Mouse (Mus musculus) ES-Bruce4 (cell line): ENCODE measurements at regions not wholly inside any gene's neighbourhood (a gene's known extent, or its start where the extent isn't known, plus 50 kb on each side); places are given as distances from the start of the nearest gene placed in this dataset.

Experiments used
- H3K27ac ChIP-seq: 2 replicates; pipeline ENCODE4 v1.5.1; 2012; ENCODE audit warnings: low read length, inconsistent platforms; ENCODE audit not compliant: insufficient read depth
- H3K27me3 ChIP-seq: 2 replicates; pipeline ENCODE4 v1.6.1; 2012; ENCODE audit warnings: mild to moderate bottlenecking, low read length, inconsistent platforms; ENCODE audit not compliant: control insufficient read depth, poor library complexity, insufficient read depth, severe bottlenecking
- H3K36me3 ChIP-seq: 2 replicates; pipeline ENCODE4 v1.6.1; 2012; ENCODE audit warnings: inconsistent platforms, mild to moderate bottlenecking, low read length, moderate library complexity; ENCODE audit not compliant: control insufficient read depth, poor library complexity, insufficient read depth, severe bottlenecking
- H3K4me1 ChIP-seq: one replicate; pipeline ENCODE4 v1.8.1; 2011; ENCODE audit warnings: low read length; ENCODE audit not compliant: control insufficient read depth, insufficient read depth
- H3K4me3 ChIP-seq: 2 replicates; pipeline ENCODE4 v1.5.1; 2011; ENCODE audit warnings: low read depth, mild to moderate bottlenecking, low read length
- H3K9ac ChIP-seq: 2 replicates; pipeline ENCODE4 v1.6.1; 2012; ENCODE audit warnings: low read depth, mild to moderate bottlenecking, inconsistent platforms; ENCODE audit not compliant: poor library complexity, severe bottlenecking
- H3K9me3 ChIP-seq: replicated peaks from 2 replicates; pipeline ENCODE4 v1.6.1; 2012; ENCODE audit warnings: mild to moderate bottlenecking, low read length, inconsistent platforms; ENCODE audit not compliant: control insufficient read depth, poor library complexity, insufficient read depth, severe bottlenecking
- CTCF ChIP-seq: IDR thresholded peaks from one replicate; pipeline ENCODE4 v1.8.1; 2011; ENCODE audit warnings: low read depth, low read length
- EP300 ChIP-seq: IDR thresholded peaks from 2 replicates; pipeline ENCODE4 v1.6.1; 2011; ENCODE audit warnings: low read depth, low read length; ENCODE audit not compliant: insufficient read depth
- POLR2A ChIP-seq: IDR thresholded peaks from one replicate; pipeline ENCODE4 v1.8.1; 2011; ENCODE audit warnings: low read length; ENCODE audit not compliant: insufficient read depth

DNA sequence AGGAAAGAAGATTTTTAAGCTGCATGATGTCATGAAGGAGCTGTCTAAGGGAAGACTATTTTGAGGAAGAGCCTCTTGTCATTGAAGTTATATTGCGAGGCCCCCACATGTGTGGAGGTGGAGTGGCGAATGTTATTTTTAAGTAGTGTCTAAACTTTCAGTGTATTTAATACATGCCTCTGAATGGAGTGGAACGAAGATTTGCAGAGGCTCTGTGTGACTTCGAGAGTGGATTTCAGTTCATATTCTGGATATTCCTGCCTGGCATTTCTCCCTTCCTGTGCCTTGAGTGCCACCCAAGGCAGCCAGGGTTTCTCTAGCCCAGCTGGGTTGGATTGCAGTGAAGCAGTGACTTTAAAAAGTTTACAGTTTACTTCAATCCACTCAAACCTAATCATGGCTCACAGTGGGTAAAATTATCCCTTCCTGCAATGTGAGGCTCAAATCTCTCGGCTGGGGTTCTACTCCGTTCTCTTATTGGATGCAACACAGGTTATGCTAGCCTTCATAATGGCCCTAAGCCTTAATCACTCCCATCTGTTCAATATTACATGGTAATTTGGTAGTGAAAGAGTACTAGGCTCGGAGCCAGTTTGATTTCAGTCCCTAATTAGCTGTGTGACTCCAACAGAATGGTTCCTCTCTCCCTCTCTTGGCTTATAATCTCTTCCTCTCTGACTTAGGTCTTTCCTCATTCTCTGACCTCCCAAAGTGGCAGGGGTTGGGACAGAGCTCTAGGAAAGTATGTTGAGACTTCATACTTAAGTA, 138.1 kb upstream of the Pik3r1 start:
- Histone ChIP-seq H3K9ac (no peak overlapping the region), H3K36me3 (no peaks in the 10 kb centered on the region), H3K9me3 (no peaks in the 10 kb centered on the region), H3K4me3 (no peak overlapping the region), H3K4me1 (no peaks in the 10 kb centered on the region), H3K27me3 (no peaks in the 10 kb centered on the region), H3K27ac (no peak overlapping the region)
- TF ChIP-seq POLR2A = no peak

DNA sequence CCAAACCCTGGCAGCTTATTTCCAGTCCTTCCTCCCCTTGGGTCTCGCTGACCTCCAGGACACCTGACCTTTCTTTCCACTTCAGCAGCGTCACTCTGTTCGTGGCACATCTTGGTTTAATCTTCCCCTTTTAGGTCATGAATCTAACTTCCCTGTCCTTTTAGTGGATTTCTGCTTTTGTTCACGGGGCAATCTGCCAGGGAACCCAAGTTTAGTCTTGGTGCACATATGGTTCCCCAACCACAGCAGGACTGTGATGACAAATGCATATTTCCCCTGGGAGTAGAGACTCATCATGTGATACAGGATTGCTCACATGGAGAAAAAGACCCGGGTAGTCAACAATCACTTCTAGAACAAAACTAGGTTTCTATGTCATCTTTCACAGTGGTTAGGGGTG, 141.0 kb upstream of the Pik3r1 start:
- H3K4me1 ChIP-seq = no peaks in the 10 kb centered on the region

DNA sequence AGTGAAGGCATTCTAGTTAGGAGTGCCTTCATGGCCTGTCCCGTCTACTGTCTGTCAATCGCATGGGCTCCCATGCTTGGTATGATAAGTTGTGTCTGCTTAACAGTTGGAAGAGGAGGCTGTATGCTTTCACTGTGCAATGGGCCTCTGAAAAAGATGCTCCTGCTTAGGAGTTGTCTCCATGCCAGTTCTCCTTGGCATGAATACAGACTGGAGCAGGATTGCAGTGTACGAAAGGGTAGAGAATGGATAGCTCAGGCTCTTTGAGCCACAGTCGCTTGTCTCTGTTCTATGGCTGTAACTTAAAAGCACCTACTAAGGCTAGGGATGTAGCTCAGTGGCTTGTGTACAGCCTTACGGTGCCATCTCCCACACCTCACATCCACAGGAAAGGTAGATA, 142.7 kb upstream of the Pik3r1 start:
- Histone ChIP-seq H3K36me3 (no peaks in the 10 kb centered on the region), H3K27me3 (no peaks in the 10 kb centered on the region), H3K27ac (no peak overlapping the region), H3K9ac (no peak overlapping the region), H3K4me3 (no peak overlapping the region), H3K4me1 (no peaks in the 10 kb centered on the region), H3K9me3 (no peaks in the 10 kb centered on the region)
- TF ChIP-seq POLR2A (no peak), EP300 (no peak), CTCF (no peak)

More for the DNA sequence above, 141.0 kb upstream of the Pik3r1 start:
- Histone ChIP-seq H3K4me3 (no peak overlapping the region), H3K27me3 (no peaks in the 10 kb centered on the region), H3K9me3 (no peaks in the 10 kb centered on the region), H3K36me3 (no peaks in the 10 kb centered on the region), H3K9ac (no peak overlapping the region), H3K27ac (no peak overlapping the region)
- TF ChIP-seq POLR2A (no peak), CTCF (no peak), EP300 (no peak)

- Histone ChIP-seq H3K36me3 (no peaks in the 10 kb centered on the region), H3K27me3 (no peaks in the 10 kb centered on the region; the same call in 1 of the 2 replicates), H3K4me1 (no peaks in the 10 kb centered on the region), H3K9me3 (no peaks in the 10 kb centered on the region), H3K4me3 (no peak overlapping the region), H3K9ac (no peak overlapping the region), H3K27ac (no peak overlapping the region)
- no peak for TF ChIP-seq EP300
- no peak for TF ChIP-seq CTCF
- TF ChIP-seq POLR2A = no peak
Observed at GRCm38 (mm10) chr13:101914132-101914531, 146.1 kb upstream of the Pik3r1 start.

DNA sequence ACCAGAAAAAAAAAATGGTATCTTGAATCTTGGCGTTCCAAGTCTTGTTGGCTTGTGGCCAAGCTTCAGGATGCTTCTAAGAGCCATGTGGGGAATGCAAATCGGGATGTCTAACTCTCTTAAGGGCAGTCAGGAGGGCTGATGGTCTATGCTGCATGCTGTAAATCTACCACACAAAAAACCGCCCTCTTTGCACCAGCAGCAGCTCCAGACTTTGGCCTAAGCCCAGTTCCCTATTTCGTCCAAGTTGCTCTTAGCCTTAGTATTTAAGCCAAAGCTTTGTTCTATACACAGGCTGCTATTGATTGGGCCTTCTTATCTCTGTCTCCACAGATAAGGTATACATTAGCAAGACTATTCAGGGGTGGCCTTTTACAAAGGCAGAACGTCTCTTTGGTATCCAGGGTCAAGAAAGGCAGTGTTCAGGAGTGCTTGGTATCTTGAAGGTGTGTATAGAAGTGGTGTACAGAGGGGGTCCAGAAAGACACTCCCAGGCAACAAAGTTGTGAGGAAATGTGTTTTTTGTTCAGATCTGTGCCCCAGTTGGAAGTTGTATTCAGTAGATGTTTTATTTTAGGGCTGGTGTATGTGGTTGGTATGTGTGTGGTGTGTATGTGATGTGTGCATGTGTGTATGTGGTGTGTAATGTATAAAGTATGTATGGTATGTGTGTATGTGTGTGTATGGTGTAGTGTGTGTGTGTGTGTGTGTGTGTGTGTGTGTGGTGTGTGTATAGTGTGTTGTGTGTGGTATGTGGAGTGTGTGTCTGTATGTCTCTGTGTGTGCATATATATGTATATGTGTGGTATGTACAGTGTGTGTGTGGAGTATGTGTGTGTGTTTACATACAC, 146.9 kb upstream of the Pik3r1 start:
- TF ChIP-seq POLR2A (no peak), EP300 (no peak), CTCF (no peak)
- Histone ChIP-seq H3K9ac (no peak overlapping the region), H3K27ac (no peak overlapping the region)

GRCm38 (mm10) chr13:101915542-101915941, 147.5 kb upstream of the Pik3r1 start:
- Histone ChIP-seq H3K9ac (no peak overlapping the region), H3K4me3 (no peak overlapping the region), H3K27ac (no peak overlapping the region), H3K36me3 (no peaks in the 10 kb centered on the region), H3K9me3 (no peaks in the 10 kb centered on the region), H3K4me1 (no peaks in the 10 kb centered on the region), H3K27me3 (no peaks in the 10 kb centered on the region; the same call in 1 of the 2 replicates)
- no peak for TF ChIP-seq CTCF
- no peak for TF ChIP-seq EP300
- no peak for TF ChIP-seq POLR2A

More for the DNA sequence above, 146.9 kb upstream of the Pik3r1 start:
- Histone ChIP-seq H3K36me3 (no peaks in the 10 kb centered on the region), H3K4me3 (no peak overlapping the region), H3K9me3 (no peaks in the 10 kb centered on the region), H3K4me1 (no peaks in the 10 kb centered on the region), H3K27me3 (no peaks in the 10 kb centered on the region; the same call in 1 of the 2 replicates)
